In the genomic region with DNA sequence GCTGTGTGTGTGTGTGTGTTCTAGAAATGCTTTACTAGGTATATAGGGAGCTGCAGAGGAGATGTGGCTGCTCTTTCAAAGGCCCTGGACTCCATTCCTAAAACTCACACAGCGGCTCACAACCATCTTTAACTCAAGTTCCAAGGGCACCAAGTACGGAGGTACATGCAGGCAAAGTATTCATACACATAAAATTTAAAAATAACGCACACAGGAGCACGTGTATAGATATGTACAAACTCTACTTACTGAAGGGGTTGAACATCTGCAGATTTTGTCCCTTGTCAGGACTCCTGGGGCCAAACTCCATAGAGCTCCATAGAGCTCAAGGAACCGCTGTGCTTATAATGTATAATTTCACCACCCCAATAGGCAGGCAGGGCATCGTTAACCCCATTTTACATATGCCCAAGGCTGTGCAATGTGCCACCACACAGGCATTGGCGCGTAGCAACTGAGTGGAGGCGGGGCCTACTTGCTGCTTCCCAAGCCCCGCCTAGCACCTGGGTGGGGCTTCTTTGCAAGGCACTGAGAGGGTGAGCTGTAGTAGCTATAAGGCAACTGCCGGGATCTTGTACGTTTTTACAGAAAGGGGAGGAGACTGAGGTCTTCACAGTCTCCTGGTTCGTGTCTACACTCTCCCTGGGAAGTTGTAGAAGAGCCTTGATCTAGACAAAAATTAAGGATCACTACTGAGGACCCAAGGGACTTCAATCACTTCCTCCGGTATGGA, we compare ENCODE assay signal across 7 mouse cellular contexts.
DNase-seq lines count a peak whose midpoint lies in the region; ATAC-seq and TF ChIP-seq lines count a peak whose summit lies in the region.

No protein-coding gene starts in this region.

- H3K4me1 ChIP-seq in neural tube, embryonic 12.5 days = peaks cover 16% of the 10 kb centered on the region
- H3K4me1 ChIP-seq in kidney, postnatal 0 days (replicated peaks; ENCODE audit: insufficient read depth, low read length) = 0 out of 2 replicates have a peak, but pooled peaks cover 14% of the 10 kb centered on the region

- H3K9ac ChIP-seq in neural tube, embryonic 12.5 days = no peak overlapping the region
- H3K9ac ChIP-seq in kidney, postnatal 0 days (ENCODE audit: low read depth, low read length) = no peak overlapping the region

- no peaks in the 10 kb centered on the region for H3K27me3 ChIP-seq in neural tube, embryonic 12.5 days (replicated peaks)
- no peaks in the 10 kb centered on the region for H3K27me3 ChIP-seq in kidney, postnatal 0 days (ENCODE audit: insufficient read depth, low read length)

- no peaks in the 10 kb centered on the region for H3K9me3 ChIP-seq in neural tube, embryonic 12.5 days
- no peaks in the 10 kb centered on the region for H3K9me3 ChIP-seq in kidney, postnatal 0 days (replicated peaks; ENCODE audit: low read length)

- no peak for TF ChIP-seq CTCF in kidney, postnatal 0 days (IDR thresholded peaks at IDR 0.05; ENCODE audit: low read depth)

- ATAC-seq in neural tube, embryonic 12.5 days (ENCODE audit: low FRiP score, low read depth) = peak; percentile 26; the same call in 1 of the 2 replicates
- ATAC-seq in kidney, postnatal 0 days (replicated peaks; ENCODE audit: low FRiP score, low read depth) = peak; percentile 30; the same call in 1 of the 2 replicates
- ATAC-seq in megakaryocyte progenitor cell, adult 5-6 weeks (replicated peaks; ENCODE audit: poor library complexity) = peak; percentile 82

- H3K4me3 ChIP-seq in neural tube, embryonic 12.5 days = no peak overlapping the region
- H3K4me3 ChIP-seq in kidney, postnatal 0 days (replicated peaks; ENCODE audit: low read depth, low read length) = no peak overlapping the region

- 28% methylated on average over 14 of the region's 14 CpGs for WGBS in neural tube, embryonic 12.5 days
- 37% methylated on average over 14 of the region's 14 CpGs for WGBS in kidney, postnatal 0 days

- H3K4me2 ChIP-seq in neural tube, embryonic 12.5 days (replicated peaks) = 0 out of 2 replicates have a peak overlapping the region, but pooled peaks have one; percentile 9
- H3K4me2 ChIP-seq in kidney, postnatal 0 days (ENCODE audit: low read length) = no peak overlapping the region; the same call in 1 of the 2 replicates

- H3K36me3 ChIP-seq in neural tube, embryonic 12.5 days = no peaks in the 10 kb centered on the region
- H3K36me3 ChIP-seq in kidney, postnatal 0 days (ENCODE audit: insufficient read depth, low read length) = no peaks in the 10 kb centered on the region

- no peak for DNase-seq in neural tube, embryonic 10.5 days (ENCODE audit: extremely low spot score, low spot score)
- peak; percentile 83 for DNase-seq in embryo, embryonic 11 days
- peak; percentile 53 for DNase-seq in kidney, postnatal 0 days (ENCODE audit: low spot score)
- peak; percentile 75 for DNase-seq in thymus, postnatal 4 days
- DNase-seq in layer of hippocampus, postnatal 14 days (ENCODE audit: low spot score in 2 of 2) = no peak

- H3K27ac ChIP-seq in neural tube, embryonic 12.5 days = no peak overlapping the region
- H3K27ac ChIP-seq in kidney, postnatal 0 days = peak overlapping the region; percentile 86; the same call in 1 of the 2 replicates

Comparison
In these comparisons a context has a peak if more than half of its experiments do, and no peak if none do; other contexts are left out.
1. ATAC-seq: peak in every context shown above with its lines; median percentile 82 in megakaryocyte progenitor cell, adult 5-6 weeks; 30 in kidney, postnatal 0 days; 26 in neural tube, embryonic 12.5 days.
2. DNase-seq: peak in embryo, embryonic 11 days (single experiment), kidney, postnatal 0 days (single experiment) and thymus, postnatal 4 days (single experiment); none in neural tube, embryonic 10.5 days (single experiment) and layer of hippocampus, postnatal 14 days (0 of 2).